Mouse (Mus musculus) layer of hippocampus, adult 9-10 months (tissue): ENCODE measurements around the gene Soat2.
A peak's percentile ranks its signal among the peaks of the same experiment; 100 is the strongest.

ENCODE experiments used
- DNase-seq: peaks from one replicate; pipeline ENCODE4 v3.0.0; 2022; ENCODE audit warnings: low spot score

Gene Soat2

GRCm38 (mm10) chr15:102150301-102151135 is at the start of gene Soat2:
Gene Soat2, plus strand, starts transcription at chr15:102150526.
- DNase-seq, result no peak

- DNase-seq, result no peak
Observed at GRCm38 (mm10) chr15:102100996-102101671, 49.2 kb upstream of the Soat2 start.

- DNase-seq, result no peak
Observed at GRCm38 (mm10) chr15:102101672-102102541, 48.4 kb upstream of the Soat2 start.

GRCm38 (mm10) chr15:102102548-102103121 is 47.7 kb upstream of the Soat2 start:
- DNase-seq, result no peak

GRCm38 (mm10) chr15:102103371-102103946 is 46.9 kb upstream of the Soat2 start:
- no peak for DNase-seq

- no peak for DNase-seq
Observed at GRCm38 (mm10) chr15:102103947-102104555, 46.3 kb upstream of the Soat2 start.

GRCm38 (mm10) chr15:102105360-102105759 is 45.0 kb upstream of the Soat2 start:
- no peak for DNase-seq

GRCm38 (mm10) chr15:102105764-102106730 is 44.3 kb upstream of the Soat2 start:
- no peak for DNase-seq

- DNase-seq, result no peak
Observed at GRCm38 (mm10) chr15:102106754-102107456, 43.4 kb upstream of the Soat2 start.

GRCm38 (mm10) chr15:102107689-102108573 is 42.4 kb upstream of the Soat2 start:
- peak; percentile 66 for DNase-seq

GRCm38 (mm10) chr15:102108651-102109525 is 41.4 kb upstream of the Soat2 start:
- peak; percentile 74 for DNase-seq

- DNase-seq, result no peak
Observed at GRCm38 (mm10) chr15:102110271-102110670, 40.1 kb upstream of the Soat2 start.

- no peak for DNase-seq
Observed at GRCm38 (mm10) chr15:102110701-102111494, 39.4 kb upstream of the Soat2 start.

- DNase-seq, result no peak
Observed at GRCm38 (mm10) chr15:102111495-102111829, 38.9 kb upstream of the Soat2 start.

- DNase-seq, result no peak
Observed at GRCm38 (mm10) chr15:102112181-102112580, 38.1 kb upstream of the Soat2 start.

GRCm38 (mm10) chr15:102112827-102113226 is 37.5 kb upstream of the Soat2 start:
- DNase-seq, result no peak

- no peak for DNase-seq
Observed at GRCm38 (mm10) chr15:102113674-102114073, 36.7 kb upstream of the Soat2 start.
